In the genomic region with DNA sequence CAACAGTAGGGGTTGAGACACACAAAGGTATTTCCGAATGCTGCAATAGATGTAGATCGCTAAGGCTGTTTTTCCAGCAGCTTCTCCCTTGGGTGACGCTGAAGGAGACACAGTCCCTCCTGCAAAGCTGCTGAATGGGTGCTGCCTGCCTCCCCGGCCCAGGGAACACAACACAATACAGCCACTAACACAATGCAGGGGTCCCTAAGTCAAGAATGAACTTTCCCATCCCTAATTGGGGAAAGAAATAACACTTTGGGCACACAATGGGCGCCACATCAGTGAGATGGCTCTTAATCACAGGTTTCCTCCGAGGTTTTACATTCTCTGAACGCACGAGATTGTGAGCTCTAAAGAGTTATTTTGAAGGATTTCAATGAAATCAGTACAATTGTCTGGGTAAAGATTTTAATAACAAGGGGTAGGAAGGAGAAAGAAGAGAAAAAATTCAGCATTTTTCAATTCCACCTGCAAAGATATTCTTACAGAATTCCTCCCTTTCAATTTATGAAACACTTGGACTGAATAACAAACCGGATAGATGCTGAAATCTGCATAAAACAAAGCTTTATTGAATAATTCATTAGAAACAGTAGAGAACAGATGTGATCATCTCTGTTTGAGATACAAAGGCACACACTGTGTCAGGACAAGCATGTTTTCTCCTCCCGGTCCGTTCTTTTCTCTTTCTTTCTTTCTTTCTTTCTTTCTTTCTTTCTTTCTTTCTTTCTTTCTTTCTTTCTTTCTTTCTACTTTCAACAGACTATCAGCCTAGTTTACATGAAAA, we compare ENCODE assay signal across 16 mouse cellular contexts. TPM values are rescaled to one million over a fixed set of nuclear protein-coding genes. Genes with fewer than 3 reads are reported as not detected.
DNase-seq lines count a peak whose midpoint lies in the region; ATAC-seq and TF ChIP-seq lines count a peak whose summit lies in the region.
"Had no signal": no experiment of that assay in that cellular context is flagged by ENCODE, and none has a peak within 500 bp of the region (broad histone marks: within the 10 kb centered on the region; RNA-seq: fewer than 3 reads in every experiment).

No protein-coding gene starts in this region.

- no peak for DNase-seq in forebrain, embryonic 10.5 days (ENCODE audit: extremely low spot score, low spot score)
- DNase-seq in hindbrain, embryonic 14.5 days (ENCODE audit: low spot score), result no peak
- DNase-seq in adrenal gland, postnatal 10 days, result no peak
- no peak for DNase-seq in cerebellum, postnatal 25 days
- DNase-seq in right cerebral cortex, postnatal 10 days (ENCODE audit: low spot score in 2 of 2), result no peak
- DNase-seq: adrenal gland, postnatal 14 days; cerebellum, adult 9-11 months; liver, postnatal 0 days; lung, postnatal 4 days; thymus, adult 2 months had no signal

- ATAC-seq in forebrain, embryonic 12.5 days (ENCODE audit: low FRiP score), result peak; percentile 51; the same call in 1 of the 2 replicates
- no peak for ATAC-seq in hindbrain, embryonic 14.5 days (ENCODE audit: low FRiP score)
- peak; percentile 90 for ATAC-seq in neural tube, embryonic 13.5 days (ENCODE audit: low read depth)
- ATAC-seq: liver, postnatal 0 days had no signal

- H3K27ac ChIP-seq in forebrain, embryonic 12.5 days, result peak overlapping the region; percentile 46; the same call in 1 of the 2 replicates
- no peak overlapping the region for H3K27ac ChIP-seq in forebrain, embryonic 10.5 days
- peak overlapping the region; percentile 71 for H3K27ac ChIP-seq in cortical plate, adult 2 months (ENCODE audit: insufficient read depth, low read length)
- peak overlapping the region; percentile 58; the same call in 1 of the 2 replicates for H3K27ac ChIP-seq in hindbrain, embryonic 14.5 days
- H3K27ac ChIP-seq in neural tube, embryonic 13.5 days (replicated peaks), result peak overlapping the region; percentile 75
- H3K27ac ChIP-seq: embryonic facial prominence, embryonic 10.5 days; limb, embryonic 15.5 days had no signal

- no peaks in the 10 kb centered on the region for H3K9me3 ChIP-seq in forebrain, embryonic 12.5 days
- no peaks in the 10 kb centered on the region for H3K9me3 ChIP-seq in forebrain, embryonic 10.5 days
- H3K9me3 ChIP-seq in hindbrain, embryonic 14.5 days (ENCODE audit: control insufficient read depth, low read length), result no peaks in the 10 kb centered on the region
- H3K9me3 ChIP-seq in neural tube, embryonic 13.5 days, result no peaks in the 10 kb centered on the region
- H3K9me3 ChIP-seq: embryonic facial prominence, embryonic 10.5 days; limb, embryonic 15.5 days had no signal

- H3K27me3 ChIP-seq in forebrain, embryonic 12.5 days, result no peaks in the 10 kb centered on the region
- H3K27me3 ChIP-seq in forebrain, embryonic 10.5 days (ENCODE audit: poor library complexity, severe bottlenecking), result no peaks in the 10 kb centered on the region
- H3K27me3 ChIP-seq in hindbrain, embryonic 14.5 days (ENCODE audit: control insufficient read depth, insufficient read depth, low read length), result no peaks in the 10 kb centered on the region
- H3K27me3 ChIP-seq in neural tube, embryonic 13.5 days, result no peaks in the 10 kb centered on the region
- H3K27me3 ChIP-seq: limb, embryonic 15.5 days had no signal

- peaks cover 12% of the 10 kb centered on the region for H3K36me3 ChIP-seq in forebrain, embryonic 12.5 days (replicated peaks)
- H3K36me3 ChIP-seq in forebrain, embryonic 10.5 days (replicated peaks), result peaks cover 25% of the 10 kb centered on the region
- no peaks in the 10 kb centered on the region for H3K36me3 ChIP-seq in hindbrain, embryonic 14.5 days (replicated peaks; ENCODE audit: control insufficient read depth, insufficient read depth)
- no peaks in the 10 kb centered on the region for H3K36me3 ChIP-seq in neural tube, embryonic 13.5 days

- TF ChIP-seq POLR2A in cortical plate, adult 2 months (IDR thresholded peaks at IDR 0.05; ENCODE audit: extremely low read depth, insufficient read depth, low read length), result no peak

- no peak overlapping the region for H3K4me3 ChIP-seq in forebrain, embryonic 12.5 days (replicated peaks)
- no peak overlapping the region for H3K4me3 ChIP-seq in forebrain, embryonic 10.5 days
- H3K4me3 ChIP-seq in cortical plate, adult 2 months (ENCODE audit: insufficient read depth, low read length), result no peak overlapping the region
- no peak overlapping the region for H3K4me3 ChIP-seq in hindbrain, embryonic 14.5 days (replicated peaks; ENCODE audit: low read length)
- no peak overlapping the region for H3K4me3 ChIP-seq in neural tube, embryonic 13.5 days
- H3K4me3 ChIP-seq: embryonic facial prominence, embryonic 10.5 days; erythroblast, embryonic 14.5 days; limb, embryonic 15.5 days had no signal

- TF ChIP-seq CTCF in cortical plate, adult 2 months (IDR thresholded peaks at IDR 0.05; ENCODE audit: extremely low read depth, insufficient read depth, low read length), result no peak

- no peak overlapping the region for H3K4me2 ChIP-seq in forebrain, embryonic 12.5 days
- H3K4me2 ChIP-seq in hindbrain, embryonic 14.5 days (replicated peaks), result peak overlapping the region; percentile 25
- H3K4me2 ChIP-seq in neural tube, embryonic 13.5 days, result peak overlapping the region; percentile 29
- H3K4me2 ChIP-seq: limb, embryonic 15.5 days had no signal

- 46% methylated on average over 11 of the region's 11 CpGs for WGBS in forebrain, embryonic 12.5 days
- 81% methylated on average over 11 of the region's 11 CpGs for WGBS in forebrain, embryonic 10.5 days
- 52% methylated on average over 11 of the region's 11 CpGs for WGBS in hindbrain, embryonic 14.5 days
- 44% methylated on average over 11 of the region's 11 CpGs for WGBS in neural tube, embryonic 13.5 days

- no peak overlapping the region for H3K9ac ChIP-seq in forebrain, embryonic 12.5 days
- no peak overlapping the region for H3K9ac ChIP-seq in hindbrain, embryonic 14.5 days
- H3K9ac ChIP-seq in neural tube, embryonic 13.5 days, result no peak overlapping the region
- H3K9ac ChIP-seq: limb, embryonic 15.5 days; liver, postnatal 0 days had no signal

- peaks cover 5% of the 10 kb centered on the region; the same call in 1 of the 2 replicates for H3K4me1 ChIP-seq in forebrain, embryonic 12.5 days
- no peaks in the 10 kb centered on the region for H3K4me1 ChIP-seq in forebrain, embryonic 10.5 days
- no peaks in the 10 kb centered on the region for H3K4me1 ChIP-seq in cortical plate, adult 2 months (ENCODE audit: control insufficient read depth, insufficient read depth, low read length)
- no peaks in the 10 kb centered on the region; the same call in 1 of the 2 replicates for H3K4me1 ChIP-seq in hindbrain, embryonic 14.5 days (replicated peaks; ENCODE audit: control insufficient read depth, insufficient read depth, low read length)
- no peaks in the 10 kb centered on the region; the same call in 1 of the 2 replicates for H3K4me1 ChIP-seq in neural tube, embryonic 13.5 days (replicated peaks)
- H3K4me1 ChIP-seq: embryonic facial prominence, embryonic 10.5 days; limb, embryonic 15.5 days had no signal

RNA-seq across cellular contexts. Expression of a gene that starts 38.6 kb away (rescaled TPM):
- polyA plus RNA-seq in forebrain, embryonic 12.5 days (2016; fragmentation: Nextera tagmentation; extraction: Ambion mirVana), result 29.7 and 32.8 TPM in 2 replicates
- 25.9 and 27.9 TPM in 2 replicates for polyA plus RNA-seq in forebrain, embryonic 10.5 days (2016; fragmentation: Nextera tagmentation; extraction: Ambion mirVana)
- polyA plus RNA-seq in cortical plate, adult 2 months (2012; rRNA removed), result 0.25 and 0.27 TPM in 2 replicates
- 3.6 and 4.6 TPM in 2 replicates for polyA plus RNA-seq in hindbrain, embryonic 14.5 days (2014; fragmentation: Nextera tagmentation; extraction: Ambion mirVana)
- polyA plus RNA-seq in neural tube, embryonic 13.5 days (2015; fragmentation: Nextera tagmentation; extraction: Ambion mirVana), result 6.2 and 6.9 TPM in 2 replicates
- 10 to 100 TPM in 1 of 2 experiments, 1 to 10 TPM in 1; 7.0 to 10.4 TPM for total RNA-seq in adrenal gland, postnatal 10 days (2021)
